Mouse (Mus musculus) bone marrow macrophage, adult 2 months (primary cell): Measurements from ENCODE around the gene Htt.

Source experiments
- CTCF ChIP-seq: IDR thresholded peaks from 2 replicates; pipeline ENCODE4 v1.5.1; 2012; ENCODE audit warnings: low read depth, mild to moderate bottlenecking, low read length, moderate library complexity
- POLR2A ChIP-seq: IDR thresholded peaks from 2 replicates; pipeline ENCODE4 v1.6.1; 2012; ENCODE audit warnings: mild to moderate bottlenecking, low read depth, low read length, borderline replicate concordance

DNA sequence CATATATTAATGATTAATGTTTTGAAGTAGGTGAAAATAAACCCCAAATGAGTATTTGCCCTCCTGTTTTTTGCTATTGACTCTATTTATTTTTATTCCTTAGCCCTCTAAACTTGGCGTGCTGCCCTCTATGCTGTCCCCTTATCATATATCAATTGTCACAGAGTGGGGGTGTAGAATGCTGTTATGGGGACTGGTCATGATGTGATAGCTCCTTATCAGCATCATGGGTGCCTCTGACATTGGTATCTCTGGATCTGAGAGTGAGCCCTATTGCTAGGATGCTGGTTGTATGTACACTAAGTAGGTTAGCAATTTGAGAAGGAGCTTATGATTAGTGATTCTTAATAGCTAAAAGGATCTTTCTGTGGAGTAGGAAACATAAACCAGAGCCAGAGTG, 31.3 kb upstream of the Htt start:
- TF ChIP-seq CTCF (no peak), POLR2A (no peak)
